Mouse (Mus musculus): ENCODE measurements at regions not wholly inside any gene's neighbourhood (a gene's known extent, or its start where the extent isn't known, plus 50 kb on each side); places are given as distances from the start of the nearest gene placed in this dataset.
A peak's percentile ranks its signal among the peaks of the same experiment; 100 is the strongest.

GRCm38 (mm10) chr8:126807171-126807768 lies 138.4 kb downstream of the Tomm20 start:
- peak; percentile 84 for DNase-seq

DNA sequence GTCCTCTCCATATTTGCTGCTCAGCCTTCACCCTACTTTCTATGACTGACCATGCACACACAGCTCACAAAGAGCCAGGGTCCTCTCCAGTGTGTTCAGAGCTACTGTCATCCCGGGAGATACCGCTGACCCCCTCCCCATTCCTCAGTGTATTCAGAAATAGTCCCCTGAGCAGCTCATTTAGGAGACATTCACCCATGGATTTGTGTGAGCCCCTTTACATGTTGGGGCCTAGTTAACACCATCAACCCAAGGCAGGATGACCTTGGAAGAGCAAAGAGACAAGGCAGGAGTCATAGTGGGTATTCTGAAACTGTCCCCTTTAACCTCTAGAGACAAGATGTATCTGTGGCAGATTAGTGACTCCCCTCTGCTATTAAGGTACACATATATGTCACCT lies 139.1 kb downstream of the Tomm20 start:
- no peak for DNase-seq

DNA sequence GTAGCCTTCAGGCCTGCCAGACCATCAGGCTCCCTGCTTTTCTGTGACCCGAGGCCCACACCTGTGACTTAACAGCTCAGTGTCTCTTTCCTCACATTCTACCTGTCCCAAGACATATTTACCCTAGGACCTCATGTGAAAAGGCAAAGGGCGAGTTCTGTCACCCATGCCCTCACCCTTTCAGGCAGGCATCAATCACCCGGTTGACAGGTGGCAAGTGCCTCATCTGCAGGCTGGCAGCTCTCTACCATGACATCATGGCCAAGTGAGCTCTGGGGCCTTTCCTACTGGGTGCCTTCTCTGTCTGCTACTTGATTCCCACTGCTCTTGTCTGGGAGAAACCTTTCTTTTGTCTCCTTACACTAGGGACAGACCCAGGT lies 139.5 kb downstream of the Tomm20 start:
- DNase-seq, result no peak

- DNase-seq, result peak; percentile 73
These were observed 140.1 kb downstream of the Tomm20 start for GRCm38 (mm10) chr8:126805365-126806180.

GRCm38 (mm10) chr8:126804115-126804514 lies 141.5 kb downstream of the Tomm20 start:
- no peak for DNase-seq

DNA sequence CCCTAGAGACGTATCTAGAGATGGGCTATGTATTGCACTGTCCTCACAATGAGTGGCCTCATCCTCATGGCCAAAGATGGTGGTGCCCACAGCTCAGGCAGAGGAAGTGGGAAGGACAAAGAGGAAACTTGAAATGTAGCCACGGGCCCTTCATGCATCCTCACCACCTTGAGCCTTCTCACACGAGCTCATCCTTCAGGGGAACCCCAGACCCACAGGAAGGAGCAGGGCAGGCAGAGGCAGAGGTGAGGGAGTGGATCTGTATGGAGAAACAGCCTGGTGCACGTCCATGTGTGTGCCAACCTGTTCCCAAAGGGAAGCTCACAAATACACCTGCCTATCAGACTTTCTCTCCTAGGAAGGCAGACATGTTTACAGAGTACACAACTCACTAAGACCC lies 143.0 kb downstream of the Tomm20 start:
- DNase-seq, result no peak

- no peak for DNase-seq
These were observed 144.7 kb downstream of the Tomm20 start for GRCm38 (mm10) chr8:126800976-126801375.

DNA sequence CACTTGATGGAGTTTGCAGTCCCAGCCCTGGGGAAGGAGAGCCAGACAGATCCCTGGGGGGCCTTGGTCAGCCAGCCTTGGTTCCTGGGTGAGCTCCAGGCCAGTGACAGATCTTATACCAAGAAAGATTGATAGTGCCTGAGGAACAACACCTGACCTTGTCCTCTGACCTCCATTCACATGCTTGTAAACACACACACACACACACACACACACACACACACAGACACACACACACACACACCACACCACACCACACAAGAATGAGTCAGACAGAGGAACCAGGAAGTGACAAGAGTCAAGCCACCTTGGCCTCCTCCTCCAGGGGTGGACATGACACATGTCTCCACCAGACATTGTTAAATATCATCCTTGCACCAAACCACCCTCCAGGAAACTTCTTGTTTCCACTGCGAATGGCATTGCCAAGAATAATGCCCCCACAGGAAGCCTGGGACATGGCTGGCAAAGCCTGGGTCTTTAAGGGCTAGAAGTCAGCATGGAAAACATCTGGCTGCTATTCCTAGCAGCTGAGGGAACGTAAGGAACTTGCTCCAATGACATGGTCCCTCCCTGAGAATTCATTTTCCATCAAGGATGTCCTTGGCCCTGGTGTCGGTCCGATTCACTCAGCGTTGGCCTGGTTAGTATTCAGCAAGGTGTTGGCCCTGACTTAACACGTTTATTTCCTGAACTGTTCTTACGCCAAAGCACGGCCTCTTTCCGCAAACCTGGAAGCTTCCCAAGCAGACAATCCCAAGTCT lies 147.9 kb downstream of the Tomm20 start:
- peak; percentile 54 for DNase-seq

- no peak for DNase-seq
These were observed 152.0 kb downstream of the Tomm20 start for GRCm38 (mm10) chr8:126793657-126794056.

DNA sequence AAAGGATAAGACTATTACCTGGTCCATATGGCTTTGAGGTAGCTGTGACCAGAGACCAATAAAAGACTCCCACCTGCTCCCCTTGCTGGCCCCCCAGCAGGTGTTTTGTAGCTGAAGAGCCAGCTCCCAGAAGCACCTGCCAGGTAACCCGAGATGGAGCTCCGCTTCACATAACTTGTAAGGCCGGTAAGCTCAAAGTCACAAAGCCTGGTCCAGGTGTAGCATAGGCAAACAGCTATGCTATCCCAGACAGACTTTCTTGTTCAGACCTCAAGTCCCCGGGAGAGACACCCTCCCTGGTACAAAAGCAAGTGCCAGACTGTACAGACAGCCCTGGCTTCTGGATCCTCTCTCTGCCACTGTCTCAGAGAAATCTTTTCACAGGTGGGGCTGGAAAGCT lies 154.6 kb downstream of the Tomm20 start:
- DNase-seq, result no peak

GRCm38 (mm10) chr8:126790214-126790613 lies 155.4 kb downstream of the Tomm20 start:
- DNase-seq, result no peak

GRCm38 (mm10) chr8:126789076-126789475 lies 156.6 kb downstream of the Tomm20 start:
- no peak for DNase-seq

GRCm38 (mm10) chr8:126788669-126789068 lies 157.0 kb downstream of the Tomm20 start:
- no peak for DNase-seq

- DNase-seq, result peak; percentile 93
These were observed 158.2 kb downstream of the Tomm20 start for GRCm38 (mm10) chr8:126787398-126787797.

DNA sequence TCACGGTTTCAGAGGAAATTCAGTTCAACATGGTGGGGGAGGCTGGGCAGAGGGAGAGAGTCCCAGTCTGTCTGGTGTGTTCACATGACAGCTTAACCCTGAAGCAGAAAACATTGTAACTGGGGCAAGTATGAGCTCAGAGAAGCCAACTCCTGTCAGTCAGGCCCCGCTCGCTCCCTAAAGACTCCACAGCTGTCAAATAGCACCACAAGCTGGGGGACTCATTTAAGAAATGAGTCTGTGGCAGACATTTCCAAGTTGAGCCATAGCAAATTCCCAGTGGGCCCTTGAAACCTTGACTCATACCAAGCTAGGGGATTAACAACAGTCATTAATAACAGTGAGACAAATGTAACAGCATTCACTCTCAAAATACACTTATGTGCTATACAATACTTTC lies 160.4 kb downstream of the Tomm20 start:
- no peak for DNase-seq

- DNase-seq, result no peak
These were observed 161.0 kb downstream of the Tomm20 start for GRCm38 (mm10) chr8:126784604-126785003.

GRCm38 (mm10) chr8:126783703-126784440 lies 161.8 kb downstream of the Tomm20 start:
- DNase-seq, result no peak

DNA sequence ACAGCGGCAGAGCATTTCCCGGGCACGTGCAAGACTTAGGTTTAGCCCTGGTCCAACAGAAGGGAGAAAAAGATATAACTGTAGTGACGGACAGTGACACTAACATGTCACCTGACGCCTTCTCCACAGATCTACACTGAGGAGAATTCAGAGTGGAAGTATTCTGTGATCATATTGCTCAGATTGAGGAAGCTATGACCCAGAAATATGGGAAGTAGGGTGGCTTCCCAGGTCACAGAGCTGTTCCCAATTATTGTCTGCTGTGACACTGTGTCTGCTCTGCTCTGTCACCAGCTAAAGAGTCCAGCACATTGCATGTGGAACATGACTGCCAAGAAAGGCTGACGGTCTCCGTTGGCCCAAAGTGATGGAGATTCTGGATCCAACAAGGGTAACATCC lies 167.0 kb downstream of the Tomm20 start:
- no peak for DNase-seq

DNA sequence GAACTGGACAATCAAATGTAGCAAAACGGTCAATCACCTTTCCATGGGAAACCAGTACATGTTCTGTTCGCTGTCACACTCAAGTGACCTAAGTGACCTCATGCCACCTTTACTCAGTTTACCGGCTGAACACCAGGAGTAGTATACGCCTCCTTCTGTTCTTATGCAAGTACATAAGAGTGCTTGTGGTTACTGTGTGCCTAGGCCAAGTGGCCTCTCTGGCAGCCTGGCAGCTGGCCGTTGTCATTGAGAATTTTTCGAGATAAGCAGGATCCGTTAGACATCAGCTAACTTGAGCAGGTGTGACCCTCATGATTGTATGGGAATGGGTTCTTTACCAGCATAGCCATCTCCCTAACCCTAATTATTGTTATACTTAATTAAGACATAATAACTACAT lies 167.5 kb downstream of the Tomm20 start:
- no peak for DNase-seq

- no peak for DNase-seq
These were observed 168.8 kb downstream of the Tomm20 start for GRCm38 (mm10) chr8:126776605-126777469.

GRCm38 (mm10) chr8:126775334-126775733 lies 170.3 kb downstream of the Tomm20 start:
- no peak for DNase-seq

- DNase-seq, result no peak
These were observed 170.8 kb downstream of the Tomm20 start for GRCm38 (mm10) chr8:126774816-126775215.

Data from adrenal gland, adult 8-10 months (tissue).